8 mouse cellular contexts compared by ENCODE assay signal in genomic region chr10:121626186-121626882, GRCm38 (mm10). TPM values are rescaled to one million over a fixed set of nuclear protein-coding genes. Genes with fewer than 3 reads are reported as not detected.
A peak's percentile ranks its signal among the peaks of the same experiment; 100 is the strongest.
DNase-seq lines count a peak whose midpoint lies in the region; ATAC-seq lines count a peak whose summit lies in the region.

Gene Xpot (minus strand): TSS chr10:121626332.

- no peaks in the 10 kb centered on the region for H3K9me3 ChIP-seq in hindbrain, embryonic 15.5 days

- H3K4me3 ChIP-seq in hindbrain, embryonic 15.5 days, result peak within 1 kb of the TSS; percentile 93

- ATAC-seq in hindbrain, embryonic 15.5 days (ENCODE audit: low FRiP score, low read depth), result peak; percentile 99

- DNase-seq in T-cell, adult 2 months (ENCODE audit: low spot score), result peak; percentile 97
- DNase-seq in cerebellum, postnatal 36 days, result peak; percentile 97 to 99
- DNase-seq in frontal cortex, postnatal 36 days (ENCODE audit: low spot score in 2 of 2), result peak; percentile 98 to 99
- peak; percentile 96 for DNase-seq in left cerebral cortex, adult 11 months (ENCODE audit: low spot score)
- peak; percentile 98 to 99 for DNase-seq in lung, postnatal 4 days
- peak; percentile 92 for DNase-seq in retina, postnatal 7 days (ENCODE audit: low read depth, low spot score)
- DNase-seq in urinary bladder, adult 2 months (ENCODE audit: low spot score), result peak; percentile 90

- peak within 1 kb of the TSS; percentile 74 for H3K4me2 ChIP-seq in hindbrain, embryonic 15.5 days

- H3K4me1 ChIP-seq in hindbrain, embryonic 15.5 days (replicated peaks), result peaks cover 14% of the 10 kb centered on the region

- no peaks in the 10 kb centered on the region for H3K27me3 ChIP-seq in hindbrain, embryonic 15.5 days

- H3K9ac ChIP-seq in hindbrain, embryonic 15.5 days, result peak within 1 kb of the TSS; percentile 87

- H3K36me3 ChIP-seq in hindbrain, embryonic 15.5 days, result peaks cover 7% of the 10 kb centered on the region; the same call in 1 of the 2 replicates

- under 1% methylated on average over 70 of the region's 70 CpGs for WGBS in hindbrain, embryonic 15.5 days

- H3K27ac ChIP-seq in hindbrain, embryonic 15.5 days (replicated peaks), result peak within 1 kb of the TSS; percentile 93

RNA-seq across cellular contexts. Expression of gene Xpot, which starts in this region (rescaled TPM):
- 30.2 and 31.4 TPM in 2 replicates for polyA plus RNA-seq in hindbrain, embryonic 15.5 days (2015; fragmentation: Nextera tagmentation; extraction: Ambion mirVana)
- polyA plus RNA-seq in urinary bladder, adult 2 months (2012; rRNA removed), result 40.7 and 46.5 TPM in 2 replicates

Comparison
In these comparisons a context has a peak if more than half of its experiments do, and no peak if none do; other contexts are left out.
1. Peak in every context shown above with its lines: DNase-seq, ATAC-seq, H3K4me3 ChIP-seq and H3K27ac ChIP-seq.